Mouse (Mus musculus) brain, embryonic 14.5 days (tissue): ENCODE measurements at regions not wholly inside any gene's neighbourhood (a gene's known extent, or its start where the extent isn't known, plus 50 kb on each side); places are given as distances from the start of the nearest gene placed in this dataset.

Experiments
- CTCF ChIP-seq: fragments of 200-500 bp; IDR thresholded peaks from 2 replicates; pipeline ENCODE4 v1.5.1; 2012; ENCODE audit warnings: inconsistent platforms, mild to moderate bottlenecking, moderate library complexity, borderline replicate concordance; ENCODE audit not compliant: insufficient read depth, insufficient read length; ENCODE audit errors: extremely low read depth
- POLR2A ChIP-seq: fragments of 200-500 bp; IDR thresholded peaks from 2 replicates; pipeline ENCODE4 v1.6.1; 2012; ENCODE audit warnings: mild to moderate bottlenecking, inconsistent platforms, borderline replicate concordance; ENCODE audit not compliant: poor library complexity, insufficient read depth, insufficient read length, severe bottlenecking; ENCODE audit errors: extremely low read depth

- TF ChIP-seq POLR2A: no peak
- no peak for TF ChIP-seq CTCF
Measured at GRCm38 (mm10) chr11:26724963-26725721, 131.3 kb upstream of the Vrk2 start.
